Comparison of ENCODE assay signal across 10 mouse cellular contexts in the genomic region with DNA sequence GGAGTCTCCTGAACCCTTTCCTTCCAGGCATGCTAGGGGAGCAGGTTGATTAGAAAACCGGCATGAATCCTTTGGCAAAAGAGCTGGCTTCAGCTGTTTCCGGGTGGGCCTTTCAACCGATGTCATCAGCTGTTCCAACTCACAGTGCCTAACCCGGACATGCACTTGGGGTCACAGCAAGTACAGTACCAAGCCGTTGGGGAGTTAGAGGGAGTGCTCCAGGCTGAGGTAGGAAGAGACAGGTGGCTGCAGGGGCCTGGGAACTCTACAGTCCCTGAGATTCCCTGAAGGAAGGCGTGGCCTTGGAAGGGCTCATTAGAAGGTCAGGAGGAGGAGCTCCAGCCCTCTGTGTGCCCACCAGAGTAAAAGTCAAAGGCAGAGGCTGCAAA. TPM values are rescaled to one million over a fixed set of nuclear protein-coding genes. Genes with fewer than 3 reads are reported as not detected.
DNase-seq lines count a peak whose midpoint lies in the region; ATAC-seq lines count a peak whose summit lies in the region.
"Had no signal": no experiment of that assay in that cellular context is flagged by ENCODE, and none has a peak within 500 bp of the region (broad histone marks: within the 10 kb centered on the region; RNA-seq: fewer than 3 reads in every experiment).

No protein-coding gene starts in this region.

- no peak overlapping the region for H3K4me3 ChIP-seq in embryonic facial prominence, embryonic 11.5 days (ENCODE audit: low read depth, low read length)
- H3K4me3 ChIP-seq in embryonic facial prominence, embryonic 10.5 days, result no peak overlapping the region
- no peak overlapping the region for H3K4me3 ChIP-seq in limb, embryonic 13.5 days
- H3K4me3 ChIP-seq: heart, embryonic 13.5 days; stomach, embryonic 15.5 days had no signal

- no peak overlapping the region for H3K4me2 ChIP-seq in embryonic facial prominence, embryonic 11.5 days (ENCODE audit: low read depth, low read length)
- no peak overlapping the region for H3K4me2 ChIP-seq in limb, embryonic 13.5 days (replicated peaks)
- H3K4me2 ChIP-seq: heart, embryonic 13.5 days; stomach, embryonic 15.5 days had no signal

- H3K9me3 ChIP-seq in embryonic facial prominence, embryonic 11.5 days (replicated peaks; ENCODE audit: control insufficient read depth, low read length), result no peaks in the 10 kb centered on the region
- no peaks in the 10 kb centered on the region for H3K9me3 ChIP-seq in embryonic facial prominence, embryonic 10.5 days
- no peaks in the 10 kb centered on the region for H3K9me3 ChIP-seq in limb, embryonic 13.5 days
- H3K9me3 ChIP-seq: heart, embryonic 13.5 days; stomach, embryonic 15.5 days had no signal

- H3K4me1 ChIP-seq in embryonic facial prominence, embryonic 11.5 days (ENCODE audit: control insufficient read depth, insufficient read depth, low read length), result no peaks in the 10 kb centered on the region
- H3K4me1 ChIP-seq in embryonic facial prominence, embryonic 10.5 days, result peaks cover 13% of the 10 kb centered on the region
- peaks cover 12% of the 10 kb centered on the region for H3K4me1 ChIP-seq in limb, embryonic 13.5 days

- 43% methylated on average over 6 of the region's 6 CpGs for WGBS in embryonic facial prominence, embryonic 11.5 days
- 51% methylated on average over 6 of the region's 6 CpGs for WGBS in embryonic facial prominence, embryonic 10.5 days
- WGBS in limb, embryonic 13.5 days, result 45% methylated on average over 6 of the region's 6 CpGs

- ATAC-seq in embryonic facial prominence, embryonic 11.5 days (replicated peaks; ENCODE audit: insufficient number of reproducible peaks, low FRiP score, low TSS enrichment, low read depth), result 0 out of 2 replicates have a peak, but pooled peaks have one; percentile 51
- ATAC-seq in limb, embryonic 13.5 days (ENCODE audit: low FRiP score, low read depth), result peak; percentile 62

- no peaks in the 10 kb centered on the region for H3K27me3 ChIP-seq in embryonic facial prominence, embryonic 11.5 days (ENCODE audit: control insufficient read depth, insufficient read depth, low read length)
- no peaks in the 10 kb centered on the region for H3K27me3 ChIP-seq in embryonic facial prominence, embryonic 10.5 days (replicated peaks; ENCODE audit: low read depth, poor library complexity, severe bottlenecking)
- no peaks in the 10 kb centered on the region for H3K27me3 ChIP-seq in limb, embryonic 13.5 days
- H3K27me3 ChIP-seq: heart, embryonic 13.5 days; stomach, embryonic 15.5 days had no signal

- H3K27ac ChIP-seq in embryonic facial prominence, embryonic 11.5 days (replicated peaks; ENCODE audit: low read depth, low read length), result no peak overlapping the region
- no peak overlapping the region; the same call in 1 of the 2 replicates for H3K27ac ChIP-seq in embryonic facial prominence, embryonic 10.5 days (replicated peaks)
- no peak overlapping the region for H3K27ac ChIP-seq in limb, embryonic 13.5 days
- H3K27ac ChIP-seq: heart, embryonic 13.5 days; stomach, embryonic 15.5 days had no signal

- H3K9ac ChIP-seq in embryonic facial prominence, embryonic 11.5 days (replicated peaks; ENCODE audit: low read length), result no peak overlapping the region
- H3K9ac ChIP-seq in limb, embryonic 13.5 days, result no peak overlapping the region
- H3K9ac ChIP-seq: heart, embryonic 13.5 days; stomach, embryonic 15.5 days had no signal

- no peaks in the 10 kb centered on the region for H3K36me3 ChIP-seq in embryonic facial prominence, embryonic 11.5 days (replicated peaks; ENCODE audit: control insufficient read depth, insufficient read depth, low read depth, low read length)
- H3K36me3 ChIP-seq in embryonic facial prominence, embryonic 10.5 days (replicated peaks), result no peaks in the 10 kb centered on the region
- no peaks in the 10 kb centered on the region for H3K36me3 ChIP-seq in limb, embryonic 13.5 days
- H3K36me3 ChIP-seq: heart, embryonic 13.5 days; stomach, embryonic 15.5 days had no signal

- no peak for DNase-seq in embryonic facial prominence, embryonic 11.5 days (ENCODE audit: low spot score)
- DNase-seq in embryonic facial prominence, embryonic 10.5 days (ENCODE audit: low spot score), result no peak
- peak; percentile 7 for DNase-seq in retina, embryonic 14.5 days (ENCODE audit: low spot score)
- DNase-seq in retina, postnatal 1 day, result no peak
- DNase-seq in thymus, postnatal 4 days, result no peak
- no peak for DNase-seq in frontal cortex, adult 2 months (ENCODE audit: extremely low spot score in 1 of 2, low spot score in 1 of 2)
- no peak for DNase-seq in layer of hippocampus, postnatal 25 days (ENCODE audit: extremely low spot score in 1 of 2, low spot score in 1 of 2)

RNA-seq across cellular contexts. Expression of gene Vps13d, which starts 20.0 kb away (rescaled TPM):
- polyA plus RNA-seq in embryonic facial prominence, embryonic 11.5 days (2014; fragmentation: Nextera tagmentation; extraction: Ambion mirVana), result 7.7 and 10.1 TPM in 2 replicates
- 4.5 and 5.2 TPM in 2 replicates for polyA plus RNA-seq in embryonic facial prominence, embryonic 10.5 days (2016; fragmentation: Nextera tagmentation; extraction: Ambion mirVana)
- polyA plus RNA-seq in limb, embryonic 13.5 days (2015; fragmentation: Nextera tagmentation; extraction: Ambion mirVana), result 10.4 and 13.1 TPM in 2 replicates
- 54.9 and 58.7 TPM in 2 replicates for polyA plus RNA-seq in frontal cortex, adult 2 months (2012; rRNA removed)
- total RNA-seq in layer of hippocampus, postnatal 25 days (2021), result 10 to 100 TPM; 60.5 to 66.0 TPM

RNA-seq across cellular contexts. Expression of gene Tnfrsf1b, which starts 31.9 kb away (rescaled TPM):
- 1.1 and 2.7 TPM in 2 replicates for polyA plus RNA-seq in embryonic facial prominence, embryonic 11.5 days (2014; fragmentation: Nextera tagmentation; extraction: Ambion mirVana)
- polyA plus RNA-seq in embryonic facial prominence, embryonic 10.5 days (2016; fragmentation: Nextera tagmentation; extraction: Ambion mirVana), result 1.6 and 1.9 TPM in 2 replicates
- polyA plus RNA-seq in limb, embryonic 13.5 days (2015; fragmentation: Nextera tagmentation; extraction: Ambion mirVana), result 2.9 and 3.1 TPM in 2 replicates
- polyA plus RNA-seq in frontal cortex, adult 2 months (2012; rRNA removed), result 3.0 TPM in 2 replicates
- 1 to 10 TPM; 2.5 to 3.2 TPM for total RNA-seq in layer of hippocampus, postnatal 25 days (2021)
